Mouse (Mus musculus): ENCODE data around the gene Trim31. TPM values are rescaled to one million over a fixed set of nuclear protein-coding genes. Genes with fewer than 3 reads are reported as not detected.

Trim31 gene
- polyA plus RNA-seq, 1 experiment from 2014 or later: not detected

Other genes starting within 250 kb of the Trim31 start
- not detected in 2 replicates for gene H2-M1, start 225.9 kb upstream of the Trim31 start, polyA plus RNA-seq (2016; fragmentation: Nextera tagmentation; extraction: Ambion mirVana)
- gene H2-M10.5, start 125.2 kb upstream of the Trim31 start, polyA plus RNA-seq (2016; fragmentation: Nextera tagmentation; extraction: Ambion mirVana): not detected in 2 replicates
- gene H2-M10.6, start 85.9 kb upstream of the Trim31 start, polyA plus RNA-seq (2016; fragmentation: Nextera tagmentation; extraction: Ambion mirVana): not detected in 2 replicates
- gene Trim26, start 61.0 kb upstream of the Trim31 start, polyA plus RNA-seq (2016; fragmentation: Nextera tagmentation; extraction: Ambion mirVana): 28.8 and 28.9 TPM in 2 replicates
- gene Trim15, start 30.9 kb upstream of the Trim31 start, polyA plus RNA-seq (2016; fragmentation: Nextera tagmentation; extraction: Ambion mirVana): 0.40 and 0.47 TPM in 2 replicates
- gene Trim10, start 28.5 kb upstream of the Trim31 start, polyA plus RNA-seq (2016; fragmentation: Nextera tagmentation; extraction: Ambion mirVana): 23.6 and 27.0 TPM in 2 replicates
- gene Trim40, start 8.0 kb upstream of the Trim31 start, polyA plus RNA-seq (2016; fragmentation: Nextera tagmentation; extraction: Ambion mirVana): not detected in 2 replicates
- gene Rnf39, start 44.8 kb downstream of the Trim31 start, polyA plus RNA-seq (2016; fragmentation: Nextera tagmentation; extraction: Ambion mirVana): not detected in 2 replicates
- gene Ppp1r11, start 53.6 kb downstream of the Trim31 start, polyA plus RNA-seq (2016; fragmentation: Nextera tagmentation; extraction: Ambion mirVana): 83.2 and 83.8 TPM in 2 replicates
- gene Znrd1, start 60.4 kb downstream of the Trim31 start, polyA plus RNA-seq (2016; fragmentation: Nextera tagmentation; extraction: Ambion mirVana): 37.5 and 40.3 TPM in 2 replicates
- 6.4 and 6.7 TPM in 2 replicates for gene Znrd1as, start 60.5 kb downstream of the Trim31 start, polyA plus RNA-seq (2016; fragmentation: Nextera tagmentation; extraction: Ambion mirVana)
- 0.20 TPM in 1 of 2 replicates, not detected in the other for gene 2410137M14Rik, start 83.1 kb downstream of the Trim31 start, polyA plus RNA-seq (2016; fragmentation: Nextera tagmentation; extraction: Ambion mirVana)
- gene H2-M5, start 91.4 kb downstream of the Trim31 start, polyA plus RNA-seq (2016; fragmentation: Nextera tagmentation; extraction: Ambion mirVana): 0.31 and 0.36 TPM in 2 replicates
- gene Zfp57, start 103.0 kb downstream of the Trim31 start, polyA plus RNA-seq (2016; fragmentation: Nextera tagmentation; extraction: Ambion mirVana): 60.0 and 64.4 TPM in 2 replicates
- 0.10 TPM in 1 of 2 replicates, not detected in the other for gene Mog, start 125.3 kb downstream of the Trim31 start, polyA plus RNA-seq (2016; fragmentation: Nextera tagmentation; extraction: Ambion mirVana)
- 8.3 and 8.6 TPM in 2 replicates for gene Gabbr1, start 147.8 kb downstream of the Trim31 start, polyA plus RNA-seq (2016; fragmentation: Nextera tagmentation; extraction: Ambion mirVana)
- gene Olfr90, start 190.4 kb downstream of the Trim31 start, polyA plus RNA-seq (2016; fragmentation: Nextera tagmentation; extraction: Ambion mirVana): 0.08 TPM in 1 of 2 replicates, not detected in the other
- gene Olfr91, start 200.2 kb downstream of the Trim31 start, polyA plus RNA-seq (2016; fragmentation: Nextera tagmentation; extraction: Ambion mirVana): 0.05 TPM in 1 of 2 replicates, not detected in the other
- gene Olfr92, start 222.0 kb downstream of the Trim31 start, polyA plus RNA-seq (2016; fragmentation: Nextera tagmentation; extraction: Ambion mirVana): not detected in 2 replicates

All from heart, embryonic 12.5 days (tissue).